Mouse (Mus musculus): ENCODE results near the gene Col6a3. TPM values are rescaled to one million over a fixed set of nuclear protein-coding genes. Genes with fewer than 3 reads are reported as not detected.

Col6a3 gene
- polyA plus RNA-seq, 1 experiment from 2014 or later, result 103 TPM

DNA sequence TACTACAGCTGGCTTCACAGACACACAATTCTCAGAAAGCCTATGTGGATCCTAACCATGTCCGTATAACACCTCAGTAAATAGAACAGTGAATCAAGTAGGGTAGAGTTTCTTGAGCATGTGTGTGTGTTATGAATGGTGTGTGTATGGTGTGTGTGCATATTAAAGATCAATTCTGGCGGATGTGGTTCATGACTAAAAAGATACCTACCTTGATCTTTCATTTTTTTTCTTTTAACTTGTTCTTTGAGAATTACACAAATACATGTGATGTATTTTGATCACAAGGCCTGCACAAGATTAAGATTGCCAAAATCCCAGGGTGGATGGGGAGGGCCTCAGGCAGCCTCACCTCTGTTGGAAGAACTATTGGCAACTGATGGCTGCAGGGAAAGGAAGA lies 104.9 kb downstream of the Col6a3 start:
- no peak overlapping the region for H3K27ac ChIP-seq (ENCODE audit: low read depth)
- WGBS, result 87% methylated on average over 2 of the region's 2 CpGs
- ATAC-seq (replicated peaks; ENCODE audit: low FRiP score, low TSS enrichment, low read depth) (no peak), DNase-seq (ENCODE audit: low spot score) (no peak)
- peaks cover 32% of the 10 kb centered on the region for H3K4me1 ChIP-seq (replicated peaks; ENCODE audit: control insufficient read depth, insufficient read depth, low read length)
- no peak overlapping the region for H3K4me3 ChIP-seq (ENCODE audit: low read depth, low read length)
- no peaks in the 10 kb centered on the region for H3K9me3 ChIP-seq (ENCODE audit: control insufficient read depth, low read length)
- H3K36me3 ChIP-seq (ENCODE audit: control insufficient read depth, insufficient read depth, low read length), result no peaks in the 10 kb centered on the region
- H3K4me2 ChIP-seq (ENCODE audit: low read length), result no peak overlapping the region
- no peak overlapping the region for H3K9ac ChIP-seq (ENCODE audit: low read length)
- H3K27me3 ChIP-seq (replicated peaks; ENCODE audit: control insufficient read depth, insufficient read depth, low read length), result no peaks in the 10 kb centered on the region

DNA sequence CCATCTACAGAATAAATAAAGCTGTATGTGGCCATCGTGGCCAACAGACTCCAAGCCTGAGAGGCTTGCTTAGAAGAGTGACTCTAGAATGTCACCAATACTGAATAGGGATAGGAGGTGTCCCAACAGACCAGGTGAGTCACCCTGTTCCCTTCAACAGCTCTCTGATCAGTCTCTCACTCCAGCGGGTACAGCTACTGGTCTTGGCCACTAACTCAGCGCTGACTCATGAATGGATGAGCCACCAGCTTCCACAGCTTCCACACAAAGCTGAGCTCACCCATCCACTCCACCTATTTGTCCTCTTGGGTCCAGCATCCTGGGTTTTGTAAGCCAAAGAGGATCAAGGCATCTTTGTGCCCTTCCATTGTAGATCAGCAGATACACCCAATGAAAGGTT lies 114.3 kb downstream of the Col6a3 start:
- no peak overlapping the region for H3K9ac ChIP-seq (ENCODE audit: low read length)
- no peak overlapping the region for H3K4me3 ChIP-seq (ENCODE audit: low read depth, low read length)
- no peaks in the 10 kb centered on the region for H3K9me3 ChIP-seq (ENCODE audit: control insufficient read depth, low read length)
- no peak for ATAC-seq (replicated peaks; ENCODE audit: low FRiP score, low TSS enrichment, low read depth)
- no peak overlapping the region for H3K4me2 ChIP-seq (ENCODE audit: low read length)
- no peak overlapping the region for H3K27ac ChIP-seq (ENCODE audit: low read depth)
- WGBS, result 77% methylated on average over 3 of the region's 3 CpGs
- no peaks in the 10 kb centered on the region for H3K27me3 ChIP-seq (replicated peaks; ENCODE audit: control insufficient read depth, insufficient read depth, low read length)
- H3K36me3 ChIP-seq (ENCODE audit: control insufficient read depth, insufficient read depth, low read length), result no peaks in the 10 kb centered on the region
- DNase-seq (ENCODE audit: low spot score), result no peak
- H3K4me1 ChIP-seq (replicated peaks; ENCODE audit: control insufficient read depth, insufficient read depth, low read length), result peaks cover 13% of the 10 kb centered on the region

GRCm38 (mm10) chr1:90723754-90724153 lies 120.0 kb downstream of the Col6a3 start:
- no peak for DNase-seq (ENCODE audit: low spot score)
- no peaks in the 10 kb centered on the region for H3K27me3 ChIP-seq (replicated peaks; ENCODE audit: control insufficient read depth, insufficient read depth, low read length)
- H3K4me2 ChIP-seq (ENCODE audit: low read length), result no peak overlapping the region
- no peak overlapping the region for H3K4me3 ChIP-seq (ENCODE audit: low read depth, low read length)
- H3K27ac ChIP-seq (ENCODE audit: low read depth), result no peak overlapping the region
- peaks cover 17% of the 10 kb centered on the region for H3K4me1 ChIP-seq (replicated peaks; ENCODE audit: control insufficient read depth, insufficient read depth, low read length)
- H3K9me3 ChIP-seq (ENCODE audit: control insufficient read depth, low read length), result no peaks in the 10 kb centered on the region
- no peak for ATAC-seq (replicated peaks; ENCODE audit: low FRiP score, low TSS enrichment, low read depth)
- no peak overlapping the region for H3K9ac ChIP-seq (ENCODE audit: low read length)
- no peaks in the 10 kb centered on the region for H3K36me3 ChIP-seq (ENCODE audit: control insufficient read depth, insufficient read depth, low read length)

GRCm38 (mm10) chr1:90723325-90723724 lies 120.4 kb downstream of the Col6a3 start:
- H3K27me3 ChIP-seq (replicated peaks; ENCODE audit: control insufficient read depth, insufficient read depth, low read length), result no peaks in the 10 kb centered on the region
- H3K4me3 ChIP-seq (ENCODE audit: low read depth, low read length), result no peak overlapping the region

DNA sequence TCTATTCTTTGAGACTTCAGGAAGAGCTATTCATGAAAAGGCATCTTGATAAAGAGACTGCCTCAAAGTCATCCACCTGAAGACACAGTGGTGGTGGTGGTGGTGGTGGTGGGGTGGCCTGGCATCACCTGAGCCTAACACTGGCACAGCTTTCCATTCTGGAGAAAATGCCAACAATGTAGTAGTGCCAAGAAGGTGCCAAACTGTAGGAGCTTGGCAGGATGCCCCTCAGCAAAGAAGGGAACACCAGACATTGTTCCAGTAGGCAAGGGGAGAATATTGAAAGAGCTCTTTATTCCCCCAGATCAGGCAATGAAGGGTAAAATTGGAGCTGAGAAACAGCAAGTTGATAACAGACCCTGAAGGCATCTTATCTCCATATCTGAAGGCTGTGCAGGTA lies 121.8 kb downstream of the Col6a3 start:
- Histone ChIP-seq H3K27me3 (replicated peaks; ENCODE audit: control insufficient read depth, insufficient read depth, low read length) (no peaks in the 10 kb centered on the region), H3K4me1 (replicated peaks; ENCODE audit: control insufficient read depth, insufficient read depth, low read length) (peaks cover 26% of the 10 kb centered on the region), H3K9ac (ENCODE audit: low read length) (no peak overlapping the region), H3K9me3 (ENCODE audit: control insufficient read depth, low read length) (no peaks in the 10 kb centered on the region), H3K4me3 (ENCODE audit: low read depth, low read length) (no peak overlapping the region), H3K36me3 (ENCODE audit: control insufficient read depth, insufficient read depth, low read length) (no peaks in the 10 kb centered on the region), H3K27ac (ENCODE audit: low read depth) (no peak overlapping the region), H3K4me2 (ENCODE audit: low read length) (no peak overlapping the region)
- DNase-seq (ENCODE audit: low spot score), result no peak
- ATAC-seq (replicated peaks; ENCODE audit: low FRiP score, low TSS enrichment, low read depth), result no peak

More at GRCm38 (mm10) chr1:90723325-90723724, 120.4 kb downstream of the Col6a3 start:
- DNase-seq (ENCODE audit: low spot score) (no peak), ATAC-seq (replicated peaks; ENCODE audit: low FRiP score, low TSS enrichment, low read depth) (no peak)
- no peaks in the 10 kb centered on the region for H3K9me3 ChIP-seq (ENCODE audit: control insufficient read depth, low read length)
- peaks cover 21% of the 10 kb centered on the region for H3K4me1 ChIP-seq (replicated peaks; ENCODE audit: control insufficient read depth, insufficient read depth, low read length)
- no peak overlapping the region for H3K27ac ChIP-seq (ENCODE audit: low read depth)
- H3K9ac ChIP-seq (ENCODE audit: low read length), result no peak overlapping the region
- no peak overlapping the region for H3K4me2 ChIP-seq (ENCODE audit: low read length)
- H3K36me3 ChIP-seq (ENCODE audit: control insufficient read depth, insufficient read depth, low read length), result no peaks in the 10 kb centered on the region

DNA sequence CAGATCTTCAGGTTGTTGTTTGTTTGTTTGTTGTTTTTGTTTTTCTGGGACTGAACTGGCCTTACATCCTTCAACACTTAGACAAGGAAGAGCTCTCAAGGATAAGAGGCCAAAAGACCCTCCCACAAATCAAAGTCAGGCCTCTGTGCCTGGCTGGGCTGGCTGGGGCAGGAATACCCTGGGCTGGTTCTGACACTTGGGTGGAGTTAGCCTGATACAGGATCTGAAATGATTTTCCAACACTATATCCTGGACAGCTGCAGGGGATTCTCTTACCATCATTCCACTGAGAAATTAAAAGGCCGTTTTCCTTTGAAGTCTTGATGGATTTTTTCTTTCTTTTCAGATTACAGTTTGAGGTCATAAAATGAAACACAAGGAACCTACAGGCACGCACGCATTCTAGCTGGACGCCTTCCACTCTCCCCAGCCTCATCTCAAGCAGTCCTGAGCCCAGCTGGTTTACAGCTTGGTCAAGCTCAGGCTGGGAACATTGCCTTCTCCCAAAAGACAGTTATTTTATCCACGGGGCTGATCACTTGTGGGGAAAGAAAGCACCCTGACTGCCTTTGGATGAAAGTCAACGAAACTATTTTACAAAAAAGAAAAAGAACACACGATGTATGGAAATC lies 123.0 kb downstream of the Col6a3 start:
- peak overlapping the region; percentile 30 for H3K27ac ChIP-seq (ENCODE audit: low read depth)
- WGBS, result 41% methylated on average over 7 of the region's 7 CpGs
- no peaks in the 10 kb centered on the region for H3K36me3 ChIP-seq (ENCODE audit: control insufficient read depth, insufficient read depth, low read length)
- no peak for DNase-seq (ENCODE audit: low spot score)
- H3K4me2 ChIP-seq (ENCODE audit: low read length), result no peak overlapping the region
- no peaks in the 10 kb centered on the region for H3K9me3 ChIP-seq (ENCODE audit: control insufficient read depth, low read length)
- H3K9ac ChIP-seq (ENCODE audit: low read length), result no peak overlapping the region
- H3K4me1 ChIP-seq (replicated peaks; ENCODE audit: control insufficient read depth, insufficient read depth, low read length), result peaks cover 26% of the 10 kb centered on the region
- no peak for ATAC-seq (replicated peaks; ENCODE audit: low FRiP score, low TSS enrichment, low read depth)
- no peak overlapping the region for H3K4me3 ChIP-seq (ENCODE audit: low read depth, low read length)
- no peaks in the 10 kb centered on the region for H3K27me3 ChIP-seq (replicated peaks; ENCODE audit: control insufficient read depth, insufficient read depth, low read length)

DNA sequence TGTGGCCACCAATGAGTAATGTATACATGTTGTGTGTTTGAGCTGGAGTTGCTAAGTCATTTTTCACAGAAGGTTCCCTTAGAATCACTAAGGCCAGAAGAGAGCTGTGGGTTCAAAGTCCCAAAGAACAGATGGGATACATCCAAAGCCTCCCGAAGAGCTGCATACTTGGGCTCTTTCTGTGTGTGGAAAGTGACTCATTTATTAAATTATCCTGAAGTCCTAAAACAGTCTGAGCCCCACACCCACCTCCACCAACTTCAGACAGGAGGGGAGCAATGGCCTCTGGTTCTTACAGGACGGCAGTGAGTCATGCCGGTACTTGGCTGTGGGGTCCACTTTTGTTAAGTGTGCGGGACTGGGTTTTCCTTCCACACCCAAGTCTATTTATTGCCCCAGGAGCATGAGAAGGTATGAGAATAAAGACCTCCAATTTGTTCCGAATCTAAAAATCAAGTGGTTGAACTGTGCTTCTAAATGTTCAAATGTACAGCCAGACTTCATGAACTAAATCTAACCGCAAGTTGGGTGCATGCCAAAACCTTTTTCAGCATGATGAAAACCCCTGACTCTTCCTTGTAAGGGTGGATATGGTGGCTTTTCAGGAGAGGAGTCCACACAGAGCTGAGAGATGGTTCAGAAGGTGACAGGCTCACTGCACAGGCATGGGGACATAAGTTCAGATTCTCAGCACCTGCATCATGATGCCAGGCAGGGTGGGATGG lies 124.8 kb downstream of the Col6a3 start:
- 41% methylated on average over 6 of the region's 6 CpGs for WGBS
- no peak overlapping the region for H3K4me3 ChIP-seq (ENCODE audit: low read depth, low read length)
- DNase-seq (ENCODE audit: low spot score) (no peak), ATAC-seq (replicated peaks; ENCODE audit: low FRiP score, low TSS enrichment, low read depth) (no peak)
- H3K9ac ChIP-seq (ENCODE audit: low read length), result no peak overlapping the region
- no peaks in the 10 kb centered on the region for H3K36me3 ChIP-seq (ENCODE audit: control insufficient read depth, insufficient read depth, low read length)
- H3K27ac ChIP-seq (ENCODE audit: low read depth), result peak overlapping the region; percentile 79
- no peaks in the 10 kb centered on the region for H3K27me3 ChIP-seq (replicated peaks; ENCODE audit: control insufficient read depth, insufficient read depth, low read length)
- no peaks in the 10 kb centered on the region for H3K9me3 ChIP-seq (ENCODE audit: control insufficient read depth, low read length)
- peaks cover 26% of the 10 kb centered on the region for H3K4me1 ChIP-seq (replicated peaks; ENCODE audit: control insufficient read depth, insufficient read depth, low read length)
- no peak overlapping the region for H3K4me2 ChIP-seq (ENCODE audit: low read length)

DNA sequence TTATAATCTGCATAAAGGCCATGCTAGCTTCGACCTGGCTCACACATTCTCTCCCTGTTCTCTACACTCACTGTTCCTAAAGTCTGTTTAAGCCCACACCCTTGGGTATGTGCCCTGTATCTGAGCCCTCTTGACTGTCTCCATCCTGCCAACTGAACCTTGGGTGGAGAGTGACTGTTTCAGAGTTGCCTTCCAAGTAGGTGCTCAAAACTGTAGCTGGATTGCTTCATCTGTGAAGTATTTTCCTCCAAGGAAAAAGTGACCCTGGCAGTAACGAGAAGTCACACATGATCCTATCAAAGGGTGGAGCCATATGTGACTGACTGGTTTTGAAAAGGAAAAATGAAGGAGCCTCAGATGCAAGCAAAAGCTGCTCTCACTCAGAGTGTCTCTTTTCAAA lies 127.5 kb downstream of the Col6a3 start:
- no peaks in the 10 kb centered on the region for H3K9me3 ChIP-seq (ENCODE audit: control insufficient read depth, low read length)
- H3K27me3 ChIP-seq (replicated peaks; ENCODE audit: control insufficient read depth, insufficient read depth, low read length), result no peaks in the 10 kb centered on the region
- WGBS, result 72% methylated on average over 2 of the region's 2 CpGs
- H3K4me3 ChIP-seq (ENCODE audit: low read depth, low read length), result no peak overlapping the region
- H3K36me3 ChIP-seq (ENCODE audit: control insufficient read depth, insufficient read depth, low read length), result no peaks in the 10 kb centered on the region
- DNase-seq (ENCODE audit: low spot score) (no peak), ATAC-seq (replicated peaks; ENCODE audit: low FRiP score, low TSS enrichment, low read depth) (no peak)
- peaks cover 28% of the 10 kb centered on the region for H3K4me1 ChIP-seq (replicated peaks; ENCODE audit: control insufficient read depth, insufficient read depth, low read length)
- H3K4me2 ChIP-seq (ENCODE audit: low read length), result no peak overlapping the region
- no peak overlapping the region for H3K9ac ChIP-seq (ENCODE audit: low read length)
- H3K27ac ChIP-seq (ENCODE audit: low read depth), result no peak overlapping the region; the same call in 1 of the 2 replicates

Measured in intestine, embryonic 14.5 days (tissue).